Mouse (Mus musculus) neutrophil, adult 5-6 weeks (primary cell): ENCODE results near the gene Ssr3. TPM values are rescaled to one million over a fixed set of nuclear protein-coding genes. Genes with fewer than 3 reads are reported as not detected.
A peak's percentile ranks its signal among the peaks of the same experiment; 100 is the strongest.

ENCODE experiments used
- ATAC-seq: fragments of 151-379, 151-347 bp; 2 replicates; pipeline ENCODE4 v1.8.0; 2017; ENCODE audit warnings: mild to moderate bottlenecking, moderate TSS enrichment; ENCODE audit not compliant: insufficient number of reproducible peaks, poor library complexity, low FRiP score, severe bottlenecking; ENCODE audit errors: extremely low read depth
- total RNA-seq: library from RNA; stranded (forward); fragments of 200-1000 nt; gene quantifications from 2 replicates; pipeline ENCODE4 v1.2.3, GENCODE M21; 2017

Gene Ssr3
- total RNA-seq, 1 experiment from 2014 or later, result 95.2 TPM

DNA sequence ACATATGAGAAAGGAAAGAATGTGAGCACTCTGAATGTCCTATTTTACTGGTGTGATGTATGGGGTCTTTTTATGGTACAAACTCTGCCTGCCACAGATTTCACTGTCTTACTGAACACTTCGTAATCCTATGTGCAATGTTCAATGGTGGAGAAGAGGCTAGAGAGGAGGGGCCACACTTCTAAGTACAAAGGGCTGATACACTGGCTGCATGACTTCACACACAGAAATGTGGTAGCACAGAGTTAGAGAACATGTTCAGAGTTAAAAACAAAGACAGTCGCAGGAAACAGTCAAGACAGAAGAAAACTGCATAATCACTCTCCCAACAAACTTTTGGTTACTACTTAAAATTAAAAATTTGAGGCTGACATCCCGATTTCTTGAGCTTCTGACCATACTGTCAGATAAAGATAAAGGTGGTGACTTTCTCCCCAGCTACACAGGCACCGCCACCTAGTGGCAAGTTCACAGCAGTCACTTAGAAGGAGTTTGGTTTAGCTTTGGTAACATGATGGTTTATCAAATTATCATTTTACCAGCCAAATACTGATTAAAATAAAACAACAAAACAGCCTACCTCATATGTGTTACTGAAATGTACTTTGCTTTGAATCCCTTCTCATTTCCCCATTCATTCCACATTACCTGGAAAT, 12.4 kb downstream of the Ssr3 start:
- ATAC-seq, result peak; percentile 58; the same call in 1 of the 2 replicates

DNA sequence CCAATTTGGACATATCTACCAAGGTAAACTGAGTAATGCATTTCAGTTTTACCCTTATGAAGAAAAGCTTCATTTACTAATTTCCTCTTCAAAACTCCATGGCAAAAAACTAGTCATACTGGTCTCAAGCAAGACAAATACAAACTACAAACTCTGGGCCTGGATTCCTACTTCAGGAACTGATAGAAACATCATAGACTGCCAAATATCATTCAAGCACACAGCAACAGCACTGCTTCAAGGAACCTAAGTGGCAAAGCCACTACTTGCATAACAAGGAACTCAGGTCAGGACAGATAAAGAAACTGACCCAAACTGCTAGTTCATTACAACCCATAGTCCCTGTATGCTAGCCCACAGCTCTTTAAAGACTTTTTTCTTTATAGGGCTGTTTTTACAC, 13.7 kb downstream of the Ssr3 start:
- ATAC-seq, result no peak

DNA sequence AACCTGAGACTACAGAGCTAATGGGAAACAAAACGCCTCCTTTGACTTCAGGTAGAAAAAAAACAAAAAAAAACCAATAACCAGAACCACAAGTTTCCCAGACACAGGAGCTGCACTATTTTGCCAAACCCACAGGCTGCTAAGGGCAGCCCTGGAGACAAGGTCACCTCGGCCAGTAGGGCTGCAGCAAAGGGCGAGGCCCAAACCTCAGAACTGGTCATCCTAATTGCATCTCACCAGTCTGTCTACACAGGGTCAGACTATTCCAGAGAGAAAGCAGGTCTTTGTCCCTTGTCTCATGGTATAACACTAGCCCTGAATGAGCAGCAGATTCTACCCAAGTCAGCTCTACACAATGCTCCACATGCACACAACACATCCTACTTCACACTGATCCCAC, 17.7 kb downstream of the Ssr3 start:
- ATAC-seq, result no peak

DNA sequence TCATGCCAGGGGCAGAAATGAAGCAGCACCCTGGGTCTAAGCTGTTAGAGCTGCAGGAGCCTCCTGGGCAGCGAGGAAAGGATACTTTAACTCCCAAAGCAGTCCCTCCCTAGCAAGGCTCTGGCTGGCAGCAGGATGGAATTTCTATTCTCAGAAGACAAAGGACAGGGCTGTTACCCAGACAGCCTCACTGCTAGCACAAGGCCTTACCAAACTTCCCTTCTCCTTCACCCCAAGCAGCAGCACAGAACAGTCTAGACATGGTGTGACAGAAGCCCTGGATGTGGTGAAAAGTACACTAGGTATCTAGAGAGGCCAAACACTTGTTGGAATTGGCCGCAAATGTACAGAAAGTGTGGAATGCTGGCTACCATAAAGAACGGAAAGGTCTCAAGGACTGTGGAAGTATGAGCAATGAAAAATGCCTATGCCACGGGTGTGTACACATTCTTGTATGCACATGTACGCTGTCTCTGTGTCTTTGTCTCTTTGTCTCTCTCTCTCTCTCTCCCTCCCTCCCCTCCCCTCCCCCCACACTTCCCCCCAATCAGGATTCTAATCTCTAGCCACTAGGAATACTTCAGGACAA, 18.7 kb downstream of the Ssr3 start:
- ATAC-seq, result no peak

DNA sequence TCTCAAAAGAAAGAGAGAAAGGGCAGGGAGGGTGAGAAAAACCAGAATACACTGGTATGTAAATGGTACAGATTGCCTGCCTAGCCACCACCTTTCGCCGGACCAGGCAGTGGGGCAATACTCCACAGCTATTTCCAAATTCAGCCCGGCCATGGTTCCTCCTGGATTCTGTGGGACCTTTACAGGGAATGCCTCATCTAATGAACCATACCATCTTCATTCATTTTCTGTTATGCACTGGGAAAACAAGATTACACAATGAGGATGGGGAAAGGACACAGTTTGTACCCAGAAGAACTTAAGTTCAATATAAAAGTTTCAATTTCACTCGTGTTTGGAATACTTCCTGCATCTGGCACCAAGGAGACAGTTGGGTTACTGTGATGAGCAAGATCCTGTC, 19.9 kb downstream of the Ssr3 start:
- ATAC-seq, result no peak

DNA sequence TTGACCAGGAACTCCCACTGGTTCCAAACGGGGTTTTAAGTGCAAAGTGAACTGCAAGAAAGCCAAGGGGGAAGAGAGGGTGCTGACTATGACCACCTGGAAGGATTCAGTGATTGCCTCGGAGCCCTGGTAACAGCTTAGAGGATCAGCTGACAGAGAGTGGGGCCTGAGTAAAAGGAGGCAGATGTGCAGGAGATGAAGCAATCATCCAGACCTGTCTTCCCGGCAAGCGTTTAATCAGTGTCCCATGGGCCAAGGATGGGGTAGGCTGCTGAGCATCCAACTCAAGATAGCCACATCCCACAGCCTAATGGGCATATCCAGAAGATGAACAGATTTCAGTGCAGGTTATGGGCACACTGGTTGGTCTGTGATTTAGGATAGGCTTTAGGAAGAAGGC, 24.5 kb downstream of the Ssr3 start:
- no peak for ATAC-seq

DNA sequence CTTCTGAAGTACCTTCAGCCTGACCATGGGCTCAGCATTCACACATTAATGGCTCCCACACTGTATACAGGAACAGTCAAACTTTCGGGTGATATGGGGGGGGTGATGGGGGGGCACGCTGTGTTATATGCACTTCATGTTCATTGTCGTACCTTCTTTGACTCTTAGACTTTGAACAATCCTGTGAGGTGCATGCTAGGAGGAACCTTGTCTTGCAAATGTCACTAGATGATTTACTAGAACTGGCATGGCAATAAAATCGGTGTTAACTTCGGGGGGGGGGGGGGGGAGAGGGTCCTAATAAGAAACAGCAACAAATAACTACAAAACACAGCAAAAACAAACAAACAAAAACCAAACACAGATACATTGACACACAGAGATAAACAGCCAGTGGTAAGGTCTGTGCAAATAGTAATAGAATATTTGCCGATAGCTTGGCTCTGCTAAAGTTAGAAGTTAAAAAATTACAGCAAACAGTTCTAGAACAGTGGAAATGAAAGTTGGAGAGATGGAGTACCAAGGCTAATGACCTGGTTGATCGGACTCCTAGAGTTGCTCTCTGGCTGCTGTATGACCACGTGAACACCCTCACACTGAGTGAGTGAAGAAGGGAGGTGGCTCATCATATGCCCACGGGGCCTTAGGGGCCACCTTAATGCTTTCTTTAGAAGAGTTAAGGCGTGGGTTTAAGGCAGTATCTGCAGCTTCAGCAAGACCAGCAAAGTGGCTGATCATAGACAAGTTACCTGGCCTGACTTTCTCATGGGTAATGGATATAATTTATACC, 26.3 kb downstream of the Ssr3 start:
- ATAC-seq, result no peak

DNA sequence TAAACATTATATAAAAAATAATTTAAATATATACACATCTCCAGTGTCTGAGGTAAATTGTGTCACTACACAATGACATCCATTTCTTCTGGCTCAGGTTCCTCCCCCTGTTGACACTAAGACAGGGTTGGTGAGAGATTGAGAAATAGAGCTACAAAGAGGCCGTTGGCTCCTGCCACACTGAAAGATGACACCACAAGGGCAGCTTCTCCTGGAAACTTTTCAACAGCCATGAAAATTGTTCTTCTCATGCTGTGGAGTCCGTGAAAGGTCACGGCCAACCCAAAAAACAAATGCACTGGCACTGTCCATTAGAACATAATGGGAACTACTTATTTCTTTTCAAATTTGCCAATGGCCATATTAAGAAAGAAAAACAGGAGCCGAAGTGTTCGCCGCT, 27.2 kb downstream of the Ssr3 start:
- ATAC-seq, result no peak

DNA sequence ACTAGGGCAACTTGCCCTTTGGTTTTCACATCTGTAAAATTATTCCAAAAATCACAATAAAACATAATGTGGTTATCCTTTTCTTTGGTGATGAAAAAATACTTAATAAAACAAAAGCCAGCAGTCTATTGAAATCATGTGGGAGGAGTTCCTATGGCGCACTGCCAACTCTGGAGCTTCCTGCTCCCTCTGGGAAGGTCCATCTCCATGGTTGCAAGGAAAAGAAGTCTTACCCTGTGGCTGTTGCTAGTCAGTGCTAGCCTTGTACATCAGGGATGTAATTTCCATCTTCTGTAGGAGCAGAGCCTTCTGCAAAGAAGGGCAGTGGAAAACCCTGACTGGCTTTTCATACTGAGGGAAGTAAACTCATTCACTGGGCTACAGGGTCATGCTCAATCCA, 29.0 kb downstream of the Ssr3 start:
- ATAC-seq, result no peak

DNA sequence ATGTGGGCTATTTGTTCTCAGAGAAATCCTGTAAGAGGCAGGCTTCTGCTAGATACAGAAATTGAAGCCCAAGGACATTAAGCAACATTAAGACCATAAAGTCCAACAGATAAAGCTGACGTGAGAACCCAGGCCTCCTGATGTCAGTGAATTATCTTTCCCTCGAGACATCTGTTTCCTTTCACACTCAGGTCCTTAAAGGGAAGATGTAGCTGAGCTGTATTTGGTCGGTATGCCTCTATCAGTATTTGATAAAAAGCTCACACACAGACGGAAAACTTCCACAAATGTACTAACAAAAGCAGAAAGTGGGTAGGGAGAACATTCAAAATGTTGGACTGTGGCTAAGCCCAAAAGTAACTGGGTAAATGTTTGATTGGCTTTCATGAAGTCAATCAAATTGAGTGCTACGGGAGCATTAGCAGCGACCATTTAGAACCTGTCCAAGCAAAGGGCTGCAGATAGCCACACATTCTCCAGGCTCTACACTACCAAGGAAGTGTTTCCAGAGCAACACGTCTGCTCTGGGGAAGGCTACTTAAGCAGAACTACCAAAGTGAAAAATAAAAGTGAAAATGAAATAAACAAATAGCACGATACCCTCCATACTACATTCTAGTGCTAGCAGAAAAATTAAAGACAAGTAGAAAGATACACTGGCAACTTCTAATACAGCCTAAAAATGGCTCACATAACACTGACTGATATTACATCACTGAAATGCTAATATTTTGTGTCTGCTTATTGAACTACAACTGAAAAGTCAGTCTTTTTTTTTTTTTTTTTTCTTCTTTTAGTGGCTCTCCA, 32.1 kb downstream of the Ssr3 start:
- no peak for ATAC-seq

DNA sequence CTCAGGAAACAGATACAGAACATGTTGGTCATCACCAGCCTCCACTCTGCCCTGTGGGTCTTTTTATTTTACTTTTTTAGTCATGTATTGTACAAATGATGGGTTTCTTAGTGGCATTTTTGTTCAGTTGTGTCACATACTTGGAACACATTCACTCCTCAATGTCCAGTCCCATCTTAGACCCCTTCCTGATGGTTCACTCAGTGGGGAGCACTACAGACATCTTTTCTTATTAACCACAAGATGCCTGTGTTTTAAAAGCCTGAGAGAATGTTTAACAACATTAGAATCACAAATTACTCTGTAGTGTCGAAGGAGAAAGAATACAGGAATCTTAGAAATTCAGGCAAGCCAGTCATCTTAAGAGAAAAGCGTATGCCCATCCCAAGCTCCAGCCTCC, 33.6 kb downstream of the Ssr3 start:
- ATAC-seq, result no peak

DNA sequence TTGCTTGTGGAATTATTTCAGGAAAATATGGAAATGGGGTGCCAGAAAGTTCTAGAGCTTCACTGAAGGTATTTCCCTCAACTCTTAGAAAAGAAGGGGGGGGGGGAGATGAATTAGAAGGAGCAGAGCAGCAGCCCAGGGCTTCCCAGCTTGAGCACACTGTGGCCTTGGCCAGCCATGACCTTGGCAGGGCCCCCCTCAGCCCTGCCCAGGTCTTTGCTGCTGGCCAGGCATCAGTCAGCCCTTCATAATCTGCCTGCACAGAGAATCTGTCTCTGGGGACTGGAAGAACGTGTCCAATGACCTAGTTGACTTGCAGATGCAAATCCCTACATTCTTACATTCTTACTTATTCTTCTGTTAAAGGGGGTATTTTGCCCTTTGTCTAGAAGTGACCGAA, 34.1 kb downstream of the Ssr3 start:
- ATAC-seq, result no peak

DNA sequence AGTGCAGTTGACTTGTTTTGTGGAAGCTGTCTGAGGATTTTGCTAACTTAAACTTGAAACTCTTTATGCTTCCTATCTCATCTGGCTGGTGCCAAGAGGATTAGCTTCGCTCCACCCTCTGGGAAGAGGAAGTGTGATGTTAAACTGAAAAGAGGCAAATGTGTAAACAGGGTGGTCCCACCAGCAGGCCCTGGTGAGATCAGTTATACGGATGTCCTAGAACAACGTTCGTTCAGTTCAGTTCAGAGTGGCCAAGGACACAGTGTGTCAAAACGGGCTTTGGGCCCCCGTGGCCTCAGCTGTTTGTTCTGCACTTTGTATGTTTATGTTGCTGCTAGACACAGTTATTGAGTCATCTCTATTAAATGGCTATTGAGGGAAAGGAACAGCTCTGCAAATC, 36.9 kb downstream of the Ssr3 start:
- no peak for ATAC-seq

DNA sequence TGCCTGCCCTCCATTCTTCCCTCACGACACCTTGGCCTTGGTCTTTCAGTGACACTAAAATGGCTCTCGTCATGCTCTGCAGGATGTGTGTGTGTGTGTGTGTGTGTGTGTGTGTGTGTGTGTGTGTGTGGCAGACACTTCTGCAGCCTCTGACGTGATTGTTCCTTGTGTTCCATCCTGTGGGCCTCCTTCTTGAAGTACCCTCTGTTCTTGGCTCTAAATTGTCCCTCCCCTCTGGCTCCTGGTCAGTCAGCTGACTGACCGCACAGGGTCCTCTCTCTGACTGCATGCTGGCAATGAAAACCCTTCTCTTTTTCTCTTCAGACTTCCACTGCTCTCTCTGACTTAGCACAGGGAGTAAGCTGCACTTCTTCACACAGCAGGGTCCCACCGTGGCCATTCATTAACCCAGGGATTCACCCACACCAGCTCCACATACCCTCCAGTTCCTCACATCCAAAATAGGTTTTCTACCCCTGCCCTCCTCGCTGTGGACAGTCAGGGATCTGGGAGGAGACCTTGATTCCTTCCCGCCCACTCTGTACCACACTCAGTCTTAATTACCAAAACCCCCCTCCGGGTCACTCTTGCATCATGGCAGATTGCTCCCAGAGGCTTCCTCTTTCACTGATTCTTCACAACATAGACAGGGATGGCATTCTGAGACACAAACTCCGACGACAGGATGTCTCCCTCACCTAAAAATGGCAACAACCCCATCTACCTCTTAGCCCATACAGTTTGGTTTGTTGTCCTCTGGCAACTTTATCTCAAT, 39.0 kb downstream of the Ssr3 start:
- no peak for ATAC-seq

DNA sequence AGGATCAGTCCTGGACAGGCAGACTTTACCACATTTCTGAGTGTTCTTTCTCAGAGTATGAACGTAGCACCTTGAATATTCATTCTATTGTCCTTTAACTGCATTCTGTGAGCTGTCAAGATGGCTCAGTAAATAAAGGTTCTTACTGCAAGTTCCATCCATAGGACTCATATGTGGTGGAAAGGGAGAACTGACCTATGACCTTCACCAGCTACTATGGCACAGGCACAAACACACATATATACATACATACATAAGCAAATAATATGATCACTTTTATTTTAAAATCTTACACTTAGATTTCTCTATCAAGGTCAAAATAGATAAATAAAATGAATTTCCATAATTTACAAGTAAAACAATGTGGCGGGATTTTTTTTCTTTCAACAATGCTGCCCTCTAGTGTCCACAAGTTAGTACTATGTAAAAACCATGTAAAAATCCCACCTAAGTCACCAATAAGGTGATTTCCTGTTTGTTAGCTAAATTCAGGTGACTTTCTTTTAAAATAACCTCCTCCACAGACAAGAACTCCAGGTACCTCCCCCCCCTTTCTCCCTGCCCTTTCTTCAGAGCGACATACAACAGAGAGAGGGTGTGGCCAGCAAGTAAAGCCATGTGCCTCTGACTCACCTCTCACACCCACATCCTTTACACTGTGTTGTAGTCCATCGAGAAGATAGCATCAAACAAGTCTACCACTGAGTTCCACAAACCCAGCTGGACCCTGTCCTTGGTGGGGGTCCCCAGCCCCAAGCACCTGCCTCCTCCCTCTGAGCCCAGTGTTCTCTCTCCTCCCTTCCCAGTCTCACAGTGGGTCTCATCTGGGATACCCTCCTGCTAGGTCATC, 39.9 kb downstream of the Ssr3 start:
- ATAC-seq, result 0 out of 2 replicates have a peak, but pooled peaks have one; percentile 16

DNA sequence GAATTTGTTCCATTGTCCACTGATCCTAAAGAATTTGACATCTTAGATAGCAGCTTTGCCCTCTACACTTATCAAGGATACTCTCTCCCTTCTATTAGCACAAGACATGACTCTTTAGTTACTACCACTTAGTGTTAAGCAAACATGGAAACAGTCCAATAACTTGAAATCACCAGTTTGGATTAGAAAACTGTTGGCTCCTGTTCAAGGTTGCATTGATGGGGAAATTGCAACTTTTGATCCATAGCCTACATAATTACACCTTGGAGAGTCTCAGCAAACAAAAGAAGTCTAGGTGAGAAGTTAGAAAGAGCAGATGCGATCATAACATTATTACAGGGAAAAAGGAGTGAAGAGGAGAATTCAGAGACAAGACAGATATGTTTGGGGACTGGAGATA, 46.2 kb downstream of the Ssr3 start:
- no peak for ATAC-seq

DNA sequence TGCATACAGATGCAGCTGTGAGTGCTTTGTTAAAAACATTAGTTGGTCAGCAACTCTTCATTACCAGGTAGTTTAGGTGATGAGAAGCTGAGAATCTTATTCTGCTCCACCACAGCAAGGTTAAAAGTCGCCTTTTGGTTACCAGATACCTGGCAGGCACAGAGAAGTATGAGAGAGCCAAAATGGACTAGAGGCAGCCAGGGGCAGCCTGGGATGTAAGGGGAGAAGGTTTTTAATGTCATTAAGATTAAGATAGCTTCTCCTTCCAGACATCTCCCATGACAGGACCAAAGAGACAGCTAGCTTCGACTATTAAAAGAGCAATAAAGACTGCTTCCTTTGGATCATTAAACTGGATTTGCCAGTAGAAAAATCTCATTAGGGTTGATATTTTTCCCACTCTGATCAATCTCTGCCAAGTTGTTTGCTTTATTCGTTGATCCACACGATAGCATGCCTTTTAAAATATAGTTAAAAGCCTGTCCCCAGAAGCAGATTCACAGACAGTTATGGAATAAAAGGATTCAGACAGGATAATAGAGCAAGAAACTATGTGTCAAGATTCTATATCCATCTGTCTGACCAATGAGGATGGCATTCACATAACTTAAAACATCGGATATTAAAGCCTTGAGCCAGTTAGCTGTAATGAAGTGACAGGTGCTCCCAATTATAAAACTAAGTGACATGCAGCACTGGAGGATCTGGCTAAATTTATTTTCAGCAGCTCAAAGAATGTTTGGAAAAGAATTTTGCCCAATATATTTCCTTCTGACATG, 52.1 kb downstream of the Ssr3 start:
- no peak for ATAC-seq
